Mouse (Mus musculus) midbrain, embryonic 15.5 days (tissue): ENCODE measurements at regions not wholly inside any gene's neighbourhood (a gene's known extent, or its start where the extent isn't known, plus 50 kb on each side); places are given as distances from the start of the nearest gene placed in this dataset.
A peak's percentile ranks its signal among the peaks of the same experiment; 100 is the strongest.

Source experiments
- ATAC-seq: fragments of 200-750 bp; cut with Nextera tagmentation; replicated peaks from 2 replicates; pipeline ENCODE4 v1.8.0; 2017; ENCODE audit warnings: moderate TSS enrichment
- H3K27ac ChIP-seq: fragments of 300-500 bp; sonication (generic); 2 replicates; pipeline ENCODE4 v1.5.1; 2015; ENCODE audit warnings: mild to moderate bottlenecking, inconsistent platforms
- H3K27me3 ChIP-seq: fragments of 300-500 bp; sonication (generic); replicated peaks from 2 replicates; pipeline ENCODE4 v1.6.1; 2015; ENCODE audit warnings: inconsistent platforms
- H3K36me3 ChIP-seq: fragments of 300-500 bp; sonication (generic); replicated peaks from 2 replicates; pipeline ENCODE4 v1.6.1; 2015; ENCODE audit warnings: inconsistent platforms
- H3K4me1 ChIP-seq: fragments of 300-500 bp; sonication (generic); 2 replicates; pipeline ENCODE4 v1.6.1; 2015; ENCODE audit warnings: inconsistent platforms
- H3K4me2 ChIP-seq: fragments of 300-500 bp; sonication (generic); 2 replicates; pipeline ENCODE4 v1.6.1; 2015; ENCODE audit warnings: inconsistent platforms, mild to moderate bottlenecking, moderate library complexity
- H3K4me3 ChIP-seq: fragments of 300-500 bp; sonication (generic); 2 replicates; pipeline ENCODE4 v1.5.1; 2015; ENCODE audit warnings: mild to moderate bottlenecking, inconsistent platforms
- H3K9ac ChIP-seq: fragments of 300-500 bp; sonication (generic); 2 replicates; pipeline ENCODE4 v1.6.1; 2015; ENCODE audit warnings: mild to moderate bottlenecking, inconsistent platforms
- H3K9me3 ChIP-seq: fragments of 300-500 bp; sonication (generic); 2 replicates; pipeline ENCODE4 v1.6.1; 2016; ENCODE audit warnings: inconsistent platforms
- whole genome bisulfite sequencing: fragments of 180-500 bp; shearing (Covaris S2); methylation state at CpG from one replicate; pipeline ENCODE4 v1.1.7; 2015; ENCODE audit warnings: mixed read lengths; 5-methylcytosine and 5-hydroxymethylcytosine counted together

DNA sequence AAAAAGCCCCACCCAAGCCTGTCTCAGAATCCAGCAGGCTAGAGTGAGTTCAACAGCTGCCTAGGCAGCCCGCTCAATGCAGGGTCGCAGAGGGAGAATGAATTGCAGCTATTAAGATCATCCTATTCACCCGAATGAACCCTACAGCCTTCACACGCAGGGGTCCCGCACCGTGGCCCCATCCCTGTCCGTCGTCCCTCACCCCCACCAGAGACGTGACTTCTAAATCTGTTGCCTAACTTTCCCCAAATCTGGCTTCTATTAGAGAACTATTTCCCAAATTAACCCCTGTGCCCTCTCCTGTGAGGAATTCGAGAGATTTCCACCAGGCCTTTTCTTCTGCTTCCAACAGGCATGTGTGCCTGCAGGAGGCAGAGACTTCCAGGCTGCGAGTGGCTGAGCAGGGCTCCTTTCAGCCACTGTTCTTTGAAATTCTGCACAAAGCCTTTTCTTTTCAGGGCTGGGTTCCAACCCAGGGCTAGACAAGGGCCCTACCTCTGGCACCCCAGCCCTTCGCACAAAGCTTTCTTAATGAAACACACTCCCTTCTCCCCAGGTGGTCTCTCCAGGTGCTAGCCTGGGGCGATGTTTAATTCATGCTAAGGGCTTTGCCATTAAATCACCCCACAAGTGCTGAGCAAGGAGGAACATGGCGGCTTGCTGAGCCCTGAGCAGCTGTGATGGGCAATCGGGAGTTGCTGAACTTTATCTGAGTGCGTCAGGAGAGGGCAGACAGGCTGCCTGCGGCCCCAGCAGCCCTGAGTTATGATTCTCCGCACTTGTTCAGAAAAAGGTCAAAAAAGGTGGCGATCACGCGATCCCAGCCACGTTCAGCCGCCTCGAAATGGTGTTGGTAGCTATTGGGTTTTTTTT, 134.7 kb upstream of the Rybp start:
- peaks cover 6% of the 10 kb centered on the region for H3K27me3 ChIP-seq
- peaks cover 8% of the 10 kb centered on the region for H3K4me1 ChIP-seq
- H3K4me3 ChIP-seq = no peak overlapping the region
- H3K9me3 ChIP-seq = no peaks in the 10 kb centered on the region
- H3K36me3 ChIP-seq = no peaks in the 10 kb centered on the region
- no peak for ATAC-seq
- no peak overlapping the region for H3K27ac ChIP-seq
- no peak overlapping the region for H3K9ac ChIP-seq
- peak overlapping the region; percentile 17 for H3K4me2 ChIP-seq
- WGBS = 7% methylated on average over 24 of the region's 24 CpGs

- Histone ChIP-seq H3K36me3 (no peaks in the 10 kb centered on the region), H3K9me3 (no peaks in the 10 kb centered on the region), H3K4me2 (no peak overlapping the region), H3K4me1 (peaks cover 8% of the 10 kb centered on the region), H3K9ac (no peak overlapping the region), H3K4me3 (no peak overlapping the region), H3K27me3 (peaks cover 6% of the 10 kb centered on the region), H3K27ac (no peak overlapping the region)
- 43% methylated on average over 3 of the region's 3 CpGs for WGBS
- ATAC-seq = no peak
Observed at GRCm38 (mm10) chr6:100420602-100421001, 133.3 kb upstream of the Rybp start.

GRCm38 (mm10) chr6:100419782-100420540, 132.7 kb upstream of the Rybp start:
- Histone ChIP-seq H3K27ac (no peak overlapping the region), H3K27me3 (peaks cover 6% of the 10 kb centered on the region), H3K4me3 (no peak overlapping the region), H3K4me2 (no peak overlapping the region), H3K9ac (no peak overlapping the region), H3K4me1 (peaks cover 8% of the 10 kb centered on the region), H3K36me3 (no peaks in the 10 kb centered on the region), H3K9me3 (no peaks in the 10 kb centered on the region)
- 43% methylated on average over 7 of the region's 7 CpGs for WGBS
- no peak for ATAC-seq

DNA sequence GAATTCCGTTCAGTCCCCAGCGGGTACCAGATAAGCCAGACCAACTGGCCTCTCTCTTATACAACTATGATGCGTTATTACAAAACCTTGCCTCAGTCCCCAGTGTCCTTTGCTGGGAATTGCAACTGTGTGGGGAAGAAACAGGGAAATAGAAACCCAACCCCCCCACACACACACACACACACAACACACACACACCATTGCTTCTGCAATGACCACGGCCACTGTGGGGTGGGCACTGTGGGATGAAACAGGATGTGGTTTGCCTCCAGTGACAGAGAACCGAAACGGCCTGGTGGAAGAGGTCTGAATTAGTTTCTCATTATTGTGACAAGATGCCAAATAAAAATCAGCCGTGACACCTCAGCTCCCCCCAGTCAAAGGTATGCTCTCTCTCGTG, 128.8 kb upstream of the Rybp start:
- no peak overlapping the region for H3K9ac ChIP-seq
- no peak overlapping the region for H3K27ac ChIP-seq
- 82% methylated on average over 8 of the region's 8 CpGs for WGBS
- H3K4me2 ChIP-seq = no peak overlapping the region
- no peaks in the 10 kb centered on the region for H3K4me1 ChIP-seq
- H3K4me3 ChIP-seq = no peak overlapping the region
- H3K36me3 ChIP-seq = no peaks in the 10 kb centered on the region
- no peaks in the 10 kb centered on the region for H3K9me3 ChIP-seq
- no peaks in the 10 kb centered on the region for H3K27me3 ChIP-seq
- ATAC-seq = no peak

DNA sequence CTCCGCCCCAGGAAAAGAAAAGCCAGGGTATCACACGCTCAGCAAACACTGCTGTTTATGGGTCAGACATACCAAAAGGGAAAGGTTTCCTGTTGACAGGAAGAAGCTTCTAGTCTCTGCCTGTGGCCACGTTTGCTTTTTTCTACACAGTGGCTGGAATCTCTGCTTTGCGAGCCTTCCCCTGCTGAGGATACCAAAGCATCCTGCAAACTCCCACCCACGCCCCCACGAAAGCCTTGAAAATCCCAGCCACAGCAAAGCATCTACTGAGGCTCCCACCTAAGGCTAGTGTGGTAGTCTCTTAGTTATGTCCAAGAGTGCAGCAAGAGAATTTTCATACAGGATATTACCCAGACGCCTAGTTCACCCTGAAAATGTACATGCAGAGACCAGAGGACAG, 128.2 kb upstream of the Rybp start:
- ATAC-seq = no peak
- Histone ChIP-seq H3K9ac (no peak overlapping the region), H3K9me3 (no peaks in the 10 kb centered on the region), H3K4me1 (no peaks in the 10 kb centered on the region), H3K36me3 (no peaks in the 10 kb centered on the region), H3K27me3 (no peaks in the 10 kb centered on the region), H3K4me2 (no peak overlapping the region), H3K4me3 (no peak overlapping the region), H3K27ac (no peak overlapping the region)
- 74% methylated on average over 7 of the region's 7 CpGs for WGBS

- 63% methylated on average over 4 of the region's 4 CpGs for WGBS
Observed at GRCm38 (mm10) chr6:100414836-100415235, 127.6 kb upstream of the Rybp start.

DNA sequence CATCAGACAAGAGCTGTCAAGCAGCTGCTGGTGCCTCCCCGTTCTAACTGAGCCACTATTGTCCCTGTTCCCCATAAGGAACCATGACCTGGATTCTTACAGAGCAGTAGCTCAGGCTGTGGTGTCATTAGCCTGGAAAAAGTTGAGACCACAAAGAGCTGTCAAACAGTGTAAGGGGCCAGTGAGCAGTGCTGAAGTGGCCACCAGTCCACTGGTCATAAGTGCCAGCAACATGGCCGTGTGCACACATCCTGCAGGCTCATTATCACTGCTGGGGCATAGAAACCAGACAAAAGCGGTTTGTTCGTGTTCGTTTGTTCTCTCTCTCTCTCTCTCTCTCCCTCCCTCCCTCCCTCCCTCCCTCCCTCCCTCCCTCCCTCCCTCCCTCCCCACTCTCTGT, 125.2 kb upstream of the Rybp start:
- Histone ChIP-seq H3K4me1 (no peaks in the 10 kb centered on the region), H3K27me3 (no peaks in the 10 kb centered on the region), H3K36me3 (no peaks in the 10 kb centered on the region), H3K27ac (no peak overlapping the region), H3K4me3 (no peak overlapping the region), H3K4me2 (no peak overlapping the region), H3K9me3 (no peaks in the 10 kb centered on the region), H3K9ac (no peak overlapping the region)
- WGBS = 30% methylated on average over 5 of the region's 5 CpGs
- no peak for ATAC-seq

More at GRCm38 (mm10) chr6:100414836-100415235, 127.6 kb upstream of the Rybp start:
- no peak overlapping the region for H3K9ac ChIP-seq
- no peaks in the 10 kb centered on the region for H3K9me3 ChIP-seq
- no peak overlapping the region for H3K4me3 ChIP-seq
- no peaks in the 10 kb centered on the region for H3K36me3 ChIP-seq
- no peaks in the 10 kb centered on the region for H3K27me3 ChIP-seq
- no peak overlapping the region for H3K4me2 ChIP-seq
- H3K4me1 ChIP-seq = no peaks in the 10 kb centered on the region
- ATAC-seq = no peak
- no peak overlapping the region for H3K27ac ChIP-seq

GRCm38 (mm10) chr6:100411968-100412367, 124.7 kb upstream of the Rybp start:
- Histone ChIP-seq H3K4me1 (no peaks in the 10 kb centered on the region), H3K27me3 (no peaks in the 10 kb centered on the region), H3K27ac (no peak overlapping the region), H3K4me2 (no peak overlapping the region), H3K9me3 (no peaks in the 10 kb centered on the region), H3K36me3 (no peaks in the 10 kb centered on the region), H3K4me3 (no peak overlapping the region), H3K9ac (no peak overlapping the region)
- WGBS = 92% methylated on average over 4 of the region's 4 CpGs
- no peak for ATAC-seq

DNA sequence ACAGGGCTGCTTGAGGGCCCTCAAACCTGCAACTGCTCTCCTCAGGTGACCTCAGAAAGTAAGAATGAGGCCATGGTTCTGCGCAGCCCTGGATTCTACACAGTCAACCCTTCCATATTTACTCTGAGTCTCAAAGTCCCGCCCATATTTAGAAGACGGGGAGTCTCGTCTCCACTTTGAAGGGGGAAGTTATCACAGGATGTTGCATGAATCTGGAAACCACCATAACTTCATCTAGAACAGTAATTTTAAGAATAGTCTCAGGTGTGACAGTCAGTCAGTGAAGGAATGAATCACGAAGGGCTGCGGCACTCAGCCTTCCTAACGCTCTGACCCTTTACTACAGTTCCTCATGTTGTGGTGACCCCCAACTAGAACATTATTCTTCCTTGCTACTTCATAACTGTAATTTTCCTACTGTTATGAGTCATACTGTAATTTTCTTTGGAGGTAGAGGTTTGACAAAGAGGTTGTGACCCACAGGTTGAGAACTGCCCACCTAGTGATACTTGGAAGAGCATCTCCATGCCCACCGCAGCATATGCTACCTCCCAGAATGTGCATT, 122.9 kb upstream of the Rybp start:
- no peaks in the 10 kb centered on the region for H3K27me3 ChIP-seq
- no peak overlapping the region for H3K27ac ChIP-seq
- WGBS = 96% methylated on average over 8 of the region's 8 CpGs
- no peak for ATAC-seq
- H3K9ac ChIP-seq = no peak overlapping the region
- H3K4me3 ChIP-seq = no peak overlapping the region
- H3K4me2 ChIP-seq = no peak overlapping the region
- no peaks in the 10 kb centered on the region for H3K4me1 ChIP-seq
- H3K9me3 ChIP-seq = no peaks in the 10 kb centered on the region
- H3K36me3 ChIP-seq = no peaks in the 10 kb centered on the region

- Histone ChIP-seq H3K27me3 (no peaks in the 10 kb centered on the region), H3K27ac (no peak overlapping the region), H3K36me3 (no peaks in the 10 kb centered on the region), H3K9me3 (no peaks in the 10 kb centered on the region), H3K4me1 (no peaks in the 10 kb centered on the region), H3K4me2 (no peak overlapping the region), H3K4me3 (no peak overlapping the region), H3K9ac (no peak overlapping the region)
- WGBS = 78% methylated on average over 8 of the region's 8 CpGs
- no peak for ATAC-seq
Observed at GRCm38 (mm10) chr6:100408826-100409225, 121.5 kb upstream of the Rybp start.

DNA sequence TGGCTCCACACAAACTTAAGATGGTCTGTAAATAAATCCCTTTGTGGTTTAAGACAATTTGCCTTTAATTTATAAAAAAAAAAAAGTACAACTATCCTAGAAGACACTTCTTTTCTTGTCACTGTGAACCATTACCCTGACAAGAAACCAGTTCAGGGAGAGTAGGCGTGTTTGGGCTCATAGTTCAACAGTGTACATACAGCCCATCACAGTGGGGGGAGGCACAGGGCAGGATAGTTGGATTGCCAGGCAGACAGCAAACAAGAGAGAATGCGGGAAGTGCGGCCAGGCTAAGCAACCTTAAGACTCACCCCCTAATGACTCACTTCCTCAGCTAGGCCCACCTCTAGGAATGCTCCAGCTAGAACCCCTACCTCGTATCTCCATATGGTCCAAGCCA, 119.2 kb upstream of the Rybp start:
- H3K4me2 ChIP-seq = no peak overlapping the region
- no peaks in the 10 kb centered on the region for H3K4me1 ChIP-seq
- H3K36me3 ChIP-seq = no peaks in the 10 kb centered on the region
- H3K27me3 ChIP-seq = no peaks in the 10 kb centered on the region
- ATAC-seq = no peak
- no peak overlapping the region for H3K4me3 ChIP-seq
- no peak overlapping the region for H3K27ac ChIP-seq
- 80% methylated on average over 4 of the region's 4 CpGs for WGBS
- H3K9ac ChIP-seq = no peak overlapping the region
- no peaks in the 10 kb centered on the region for H3K9me3 ChIP-seq

GRCm38 (mm10) chr6:100404161-100404560, 116.9 kb upstream of the Rybp start:
- H3K4me1 ChIP-seq = no peaks in the 10 kb centered on the region
- no peak overlapping the region for H3K27ac ChIP-seq
- no peak overlapping the region for H3K4me3 ChIP-seq
- H3K4me2 ChIP-seq = no peak overlapping the region
- no peaks in the 10 kb centered on the region for H3K27me3 ChIP-seq
- WGBS = 87% methylated on average over 3 of the region's 3 CpGs
- no peaks in the 10 kb centered on the region for H3K36me3 ChIP-seq
- no peak overlapping the region for H3K9ac ChIP-seq
- no peaks in the 10 kb centered on the region for H3K9me3 ChIP-seq
- no peak for ATAC-seq
